Mouse (Mus musculus): ENCODE data around the gene Tcirg1. TPM values are rescaled to one million over a fixed set of nuclear protein-coding genes. Genes with fewer than 3 reads are reported as not detected.

The Tcirg1 gene
- polyA plus RNA-seq, 1 experiment from 2014 or later, result 48.7 TPM

DNA sequence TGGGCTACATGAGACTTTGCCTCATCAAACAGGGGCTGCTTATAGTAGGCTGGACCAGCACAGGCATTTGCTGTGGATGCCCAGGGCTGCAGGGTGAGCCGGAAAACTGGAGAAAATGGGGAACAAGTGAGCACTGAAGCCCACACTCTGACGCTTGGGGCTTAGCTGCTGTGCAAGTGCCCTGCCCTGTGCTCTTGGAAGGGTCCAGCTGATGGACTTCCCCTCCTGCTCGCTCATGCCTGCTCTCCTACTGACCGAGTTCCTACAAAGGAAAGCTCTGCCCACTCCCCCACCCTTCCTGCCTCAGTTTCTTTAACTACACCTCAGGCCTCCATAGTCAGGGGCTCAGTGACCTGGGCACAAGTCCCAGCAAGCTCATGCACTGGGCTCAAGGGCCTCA is 21.1 kb upstream of the Tcirg1 start:
- DNase-seq (ENCODE audit: low spot score), result no peak

DNA sequence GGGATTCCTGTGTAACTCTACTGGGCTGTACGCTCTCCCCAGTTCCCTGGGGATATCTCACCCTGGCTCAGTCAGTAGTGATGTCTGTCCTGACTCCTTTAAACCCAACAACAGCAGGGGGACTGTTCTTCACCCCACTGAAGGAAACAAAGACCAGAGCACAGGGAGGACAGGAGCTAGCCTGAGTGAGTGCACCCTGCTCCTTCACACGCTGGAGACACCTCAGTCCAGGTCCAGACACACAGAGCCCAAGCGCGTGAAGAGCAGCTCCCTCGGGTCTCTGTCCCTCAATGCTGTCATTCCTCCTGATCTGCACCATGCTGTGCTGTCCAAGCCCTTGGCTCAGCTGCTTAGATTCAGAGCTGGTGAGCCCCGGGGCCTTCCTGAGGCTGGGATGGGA is 19.8 kb upstream of the Tcirg1 start:
- no peak for DNase-seq (ENCODE audit: low spot score)

DNA sequence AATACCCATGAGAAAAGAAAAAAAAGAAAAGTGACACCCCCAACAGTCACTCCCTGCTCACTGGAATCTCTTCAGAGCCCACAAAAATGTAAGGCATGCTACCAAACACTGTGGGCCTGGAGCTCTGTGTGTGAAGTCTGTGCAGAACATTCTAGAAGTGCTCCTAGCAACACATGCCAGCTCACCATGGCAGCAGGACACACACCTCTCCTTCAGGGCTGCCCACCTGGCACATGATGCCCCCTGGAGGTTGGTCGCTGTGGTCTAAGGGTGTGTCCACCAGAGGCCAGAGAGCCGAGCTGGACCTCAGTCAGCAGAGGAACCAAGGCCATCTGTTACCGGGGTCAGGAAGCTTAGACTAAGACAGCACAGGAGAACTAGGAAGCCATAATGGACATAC is 19.3 kb upstream of the Tcirg1 start:
- no peak for DNase-seq (ENCODE audit: low spot score)

DNA sequence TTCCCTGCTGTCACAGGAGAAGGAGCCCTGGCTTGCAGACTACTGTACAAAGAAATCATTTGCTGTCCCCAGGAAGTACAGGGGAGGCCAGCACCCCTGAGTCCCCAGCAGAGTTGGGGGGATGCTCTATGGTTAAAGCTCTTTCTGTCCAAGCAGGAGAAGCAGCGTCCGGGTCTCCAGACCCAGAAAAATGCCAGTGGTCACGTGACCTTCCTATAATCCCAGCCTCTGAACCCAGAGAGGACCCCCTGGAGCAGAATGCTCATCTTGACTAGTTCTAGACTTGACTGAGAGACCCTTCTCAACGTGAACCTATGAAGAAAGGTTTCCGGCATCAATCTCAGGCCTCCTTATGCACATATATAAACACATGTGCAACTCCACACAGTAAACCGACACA is 18.9 kb upstream of the Tcirg1 start:
- DNase-seq (ENCODE audit: low spot score), result no peak

DNA sequence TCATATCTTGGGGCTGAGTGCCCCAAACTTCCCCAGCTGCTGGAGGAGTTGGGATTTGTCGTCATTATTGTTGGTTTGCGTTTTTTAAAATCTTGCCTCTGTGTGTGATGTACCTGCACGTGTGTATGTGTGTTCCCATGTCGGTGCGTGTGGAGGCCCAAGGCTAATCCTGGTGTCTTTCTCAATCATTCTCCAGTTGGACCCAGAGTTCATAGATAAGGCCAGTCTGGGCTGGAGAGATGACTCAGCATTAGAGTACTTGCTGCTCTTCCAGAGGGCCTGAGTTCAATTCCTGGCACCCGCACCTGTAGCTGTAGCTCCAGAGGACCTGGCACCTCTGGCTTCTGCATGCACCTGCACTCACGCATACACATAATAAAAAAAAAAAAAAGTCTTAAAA is 17.9 kb upstream of the Tcirg1 start:
- DNase-seq (ENCODE audit: low spot score), result no peak

DNA sequence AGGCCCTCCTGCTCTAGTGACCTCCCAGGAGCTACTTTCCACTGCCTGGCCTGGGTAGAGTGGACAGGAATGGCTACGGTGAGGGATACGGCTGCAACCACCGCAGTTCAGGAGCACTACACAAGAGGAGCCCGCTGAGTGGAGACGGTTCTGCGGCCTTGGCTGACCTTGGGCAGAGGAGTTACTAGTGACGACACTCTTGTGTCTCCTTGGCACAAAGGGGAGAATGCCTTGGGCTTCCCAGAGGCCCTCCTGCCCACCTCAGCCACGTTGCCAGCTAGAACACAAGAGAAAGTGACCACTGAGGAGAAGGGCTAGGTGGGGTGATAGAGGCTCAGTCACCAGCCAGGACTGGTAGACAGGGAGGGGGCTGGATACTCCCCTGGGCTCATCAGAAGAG is 17.3 kb upstream of the Tcirg1 start:
- no peak for DNase-seq (ENCODE audit: low spot score)

DNA sequence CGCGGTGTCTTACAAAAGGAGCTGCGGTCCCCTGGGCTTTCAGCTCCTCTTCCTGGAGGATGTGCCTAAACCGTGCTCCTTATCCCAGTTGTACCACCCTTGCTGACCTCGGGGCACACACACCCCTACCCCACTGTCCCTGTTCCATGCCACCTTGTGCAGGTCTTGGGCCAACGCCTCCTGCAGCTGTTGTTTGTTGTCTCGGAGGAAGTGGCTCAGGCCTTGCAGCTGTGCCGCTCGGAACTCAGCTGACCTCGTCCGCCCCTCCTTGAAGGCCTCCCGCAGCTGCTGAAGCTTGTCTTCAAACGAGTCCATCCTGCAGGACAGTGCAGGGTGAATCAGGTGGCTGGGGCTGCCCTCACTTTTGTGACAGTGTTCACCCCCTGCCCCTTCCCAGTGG is 16.7 kb upstream of the Tcirg1 start:
- peak; percentile 48 for DNase-seq (ENCODE audit: low spot score)

DNA sequence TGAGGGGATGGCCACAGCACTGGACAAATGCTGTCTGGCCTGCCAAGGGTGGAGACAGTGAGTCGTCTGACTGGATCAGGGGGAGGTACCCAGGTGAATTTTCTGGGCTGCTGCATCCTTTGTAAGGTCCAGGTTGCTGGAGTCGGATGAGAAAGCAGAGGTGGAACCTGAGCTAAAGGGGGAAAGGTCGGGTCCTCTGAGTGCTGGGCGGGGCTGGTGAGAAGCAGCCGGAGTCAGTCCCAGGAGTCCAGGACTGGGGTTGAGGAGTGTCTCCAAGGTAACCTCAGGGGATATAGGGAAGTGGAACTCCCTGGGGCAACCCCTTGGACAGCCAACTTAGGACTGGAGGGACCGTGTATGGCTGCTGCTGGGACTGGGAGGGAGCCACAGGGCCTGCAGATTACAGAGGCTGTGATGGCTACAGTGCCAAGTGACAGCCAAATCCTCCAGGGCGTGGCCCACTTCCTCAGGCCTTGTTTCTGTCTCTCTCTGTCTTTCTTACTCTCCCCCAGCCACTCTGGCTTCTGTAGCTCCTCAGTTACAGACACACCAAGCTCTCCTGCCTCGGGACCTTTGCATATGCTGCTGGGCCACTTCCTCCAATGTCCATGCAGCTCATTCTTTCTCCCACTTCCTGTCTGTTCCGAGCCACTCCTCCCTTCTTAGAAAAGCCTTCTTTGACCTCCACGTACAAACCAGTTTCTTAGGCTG is 15.9 kb upstream of the Tcirg1 start:
- no peak for DNase-seq (ENCODE audit: low spot score)

DNA sequence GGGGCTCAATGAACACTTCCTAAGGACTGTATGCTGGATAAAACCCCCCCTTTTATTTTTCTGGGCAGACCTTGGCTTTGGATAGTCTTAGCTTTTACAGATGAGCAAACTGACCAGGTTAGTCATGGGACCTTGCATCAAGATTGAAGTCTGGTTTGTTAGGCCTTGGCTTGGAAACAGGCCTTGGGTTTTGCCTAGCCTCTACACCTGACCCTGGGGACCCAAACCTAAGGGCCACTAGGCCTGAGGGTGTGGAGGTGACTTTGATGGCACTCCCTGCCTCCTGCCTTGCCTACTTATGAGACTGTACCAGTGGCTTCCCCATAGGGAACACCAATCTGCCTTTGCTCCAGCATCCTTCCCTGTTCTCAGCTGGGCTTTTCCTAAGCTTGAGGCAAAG is 13.0 kb upstream of the Tcirg1 start:
- no peak for DNase-seq (ENCODE audit: low spot score)

DNA sequence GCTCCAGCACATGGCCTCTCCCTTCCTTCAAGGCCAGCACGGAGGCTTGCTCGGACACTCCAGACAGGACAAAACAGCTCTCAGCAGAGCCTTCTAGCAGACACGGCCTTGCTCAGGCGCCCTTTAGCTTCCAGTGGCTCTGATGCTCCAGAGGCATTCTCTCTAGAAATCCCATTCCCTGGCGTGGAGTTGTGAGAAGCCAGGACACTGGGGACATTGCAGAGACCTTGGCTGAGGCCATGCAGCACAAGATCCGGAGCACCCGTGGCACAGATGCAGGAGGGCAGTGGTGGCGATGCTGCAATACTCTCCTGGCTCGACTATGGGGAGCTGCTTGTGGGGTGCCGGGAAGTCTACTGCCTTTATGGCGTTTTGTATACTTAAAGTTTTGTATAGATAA is 9.8 kb upstream of the Tcirg1 start:
- DNase-seq (ENCODE audit: low spot score), result no peak

DNA sequence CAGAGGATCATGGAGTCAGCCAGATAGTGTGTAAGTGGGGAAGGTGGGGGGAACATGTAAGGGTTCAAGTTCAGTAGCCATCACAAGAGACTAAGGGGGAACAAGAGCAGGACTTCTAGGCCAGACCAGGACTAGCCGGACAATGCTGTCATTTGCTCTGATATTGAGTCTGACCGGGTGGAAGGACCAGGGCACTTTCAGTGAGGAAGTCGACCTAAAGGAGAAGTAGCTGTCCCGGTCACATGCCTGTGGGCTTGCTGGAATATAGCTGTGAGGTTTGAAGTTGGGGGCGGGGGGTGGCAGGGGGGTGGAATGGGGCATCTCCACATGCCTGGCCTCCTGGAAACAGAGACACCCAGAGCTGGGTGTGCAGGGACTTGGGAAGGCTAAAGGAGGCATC is 7.6 kb upstream of the Tcirg1 start:
- no peak for DNase-seq (ENCODE audit: low spot score)

DNA sequence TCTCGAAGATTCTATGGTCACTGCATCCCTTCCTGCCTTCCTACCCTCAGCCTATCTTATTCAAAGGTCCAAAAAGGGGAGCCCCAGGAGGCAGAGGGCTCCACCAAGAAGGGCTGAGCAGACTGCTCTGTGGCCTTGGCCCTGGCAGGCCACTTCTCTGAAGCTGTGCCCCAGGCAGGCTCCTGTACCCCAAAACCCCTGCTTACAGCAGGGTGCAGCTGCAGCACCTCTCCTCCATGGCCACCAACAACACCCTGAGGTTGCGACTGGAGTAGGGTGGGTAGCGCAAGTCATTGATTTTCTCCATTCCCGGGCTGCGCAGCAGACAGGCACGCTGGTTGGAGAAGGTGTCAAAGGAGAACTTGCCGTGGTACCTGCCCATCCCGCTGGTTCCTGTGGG is 6.8 kb upstream of the Tcirg1 start:
- no peak for DNase-seq (ENCODE audit: low spot score)

DNA sequence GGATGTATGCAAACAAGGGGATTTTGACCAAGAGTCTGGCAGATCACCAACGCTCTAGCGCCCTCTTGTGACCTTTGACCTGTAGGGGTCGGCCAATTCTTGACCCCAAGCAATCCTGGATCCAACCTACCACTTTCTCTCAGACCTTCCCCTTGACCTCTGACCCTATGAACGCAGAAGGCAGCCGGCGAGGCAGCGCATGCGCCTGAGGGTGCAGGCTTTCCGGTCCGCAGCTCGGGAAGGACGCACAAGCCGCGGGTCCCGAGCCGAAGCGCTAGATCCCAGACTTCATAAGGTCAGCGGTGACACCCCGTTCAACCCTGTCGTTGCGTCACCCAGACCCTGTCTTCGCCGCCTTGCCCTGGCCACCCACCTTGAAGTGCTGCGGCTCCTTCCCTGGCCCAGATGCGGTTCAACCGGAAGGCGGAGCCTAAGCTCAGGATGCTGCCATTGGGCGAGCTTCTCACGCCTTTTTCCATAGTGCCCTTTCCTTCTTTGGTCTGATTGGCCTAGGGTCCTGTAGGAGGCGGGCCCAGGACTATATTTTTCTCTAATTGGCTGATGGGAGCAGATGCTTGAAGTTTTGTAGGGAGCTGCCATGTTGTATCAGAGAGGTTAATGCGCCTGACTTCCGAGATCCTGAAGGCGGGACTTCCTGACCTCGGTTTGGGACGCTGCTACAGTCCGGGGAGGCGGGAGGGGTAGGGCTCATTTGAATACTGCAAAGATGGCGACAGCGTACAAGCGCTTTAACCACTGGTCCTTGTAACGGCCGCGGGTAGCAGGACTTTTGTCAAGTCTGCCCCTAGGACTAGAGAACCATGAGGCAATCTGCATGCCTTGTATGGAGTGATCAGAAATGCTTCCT is 5.6 kb upstream of the Tcirg1 start, which contains the start of gene Ndufs8:
TSS of gene Ndufs8 (minus strand) at position 438 of the 868 bp plus-strand sequence.
- DNase-seq (ENCODE audit: low spot score), result peak; percentile 98

DNA sequence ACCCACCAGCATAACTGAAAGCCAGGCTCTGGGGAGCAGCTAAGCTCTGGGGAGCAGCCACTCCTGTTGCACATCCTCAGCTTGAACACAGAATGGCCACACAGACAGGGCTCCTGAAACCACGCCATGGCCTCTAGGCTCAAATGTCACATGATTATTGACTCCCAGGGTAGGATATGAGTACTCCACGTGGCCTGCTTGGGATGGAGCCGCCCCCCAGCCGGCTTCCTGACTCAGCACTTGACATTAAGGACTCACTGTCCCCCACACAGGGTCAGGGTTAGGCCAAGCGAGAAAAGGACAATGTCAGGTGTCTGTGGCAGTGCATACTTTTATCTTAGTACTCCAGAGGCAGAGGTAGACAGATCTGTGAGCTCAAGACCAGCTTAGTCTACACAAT is 3.3 kb upstream of the Tcirg1 start:
- no peak for DNase-seq (ENCODE audit: low spot score)

DNA sequence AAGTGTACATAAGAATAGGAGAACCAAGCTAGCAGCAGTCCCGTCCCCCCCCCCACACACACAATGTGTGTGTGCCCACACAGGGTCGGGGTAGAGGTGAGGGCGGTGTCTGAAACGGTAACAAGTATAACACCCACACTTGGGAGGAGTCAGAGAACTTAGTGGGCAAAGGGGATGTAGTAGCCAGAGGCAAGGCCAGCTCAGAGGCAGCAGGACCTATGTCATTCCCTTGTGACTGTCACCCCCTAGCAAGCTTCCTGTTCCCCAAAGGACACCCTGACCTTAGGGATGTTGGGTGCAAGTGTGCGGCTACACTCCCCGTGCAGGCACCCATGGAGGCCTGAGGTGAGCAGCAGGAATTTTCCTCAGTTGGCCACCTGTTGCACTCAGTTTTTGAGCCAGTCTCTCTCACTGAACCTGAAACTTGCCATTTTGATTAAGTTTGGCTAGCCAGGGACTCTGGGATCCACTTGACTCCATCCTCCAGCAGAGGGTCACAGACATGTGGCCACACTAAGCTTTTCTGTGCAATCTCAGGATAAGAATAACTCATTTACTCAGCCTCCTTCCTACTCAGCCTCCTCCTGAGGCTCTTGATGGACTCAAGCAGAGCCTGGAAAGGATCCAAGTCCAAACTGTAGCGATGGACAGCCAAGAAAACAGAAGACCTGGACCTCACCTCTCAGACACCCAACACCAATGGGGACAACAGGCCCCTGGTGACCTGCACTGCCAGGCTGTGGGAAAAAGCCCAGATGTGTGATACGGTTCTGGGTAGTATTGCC is 1.1 kb upstream of the Tcirg1 start:
- DNase-seq (ENCODE audit: low spot score), result no peak

DNA sequence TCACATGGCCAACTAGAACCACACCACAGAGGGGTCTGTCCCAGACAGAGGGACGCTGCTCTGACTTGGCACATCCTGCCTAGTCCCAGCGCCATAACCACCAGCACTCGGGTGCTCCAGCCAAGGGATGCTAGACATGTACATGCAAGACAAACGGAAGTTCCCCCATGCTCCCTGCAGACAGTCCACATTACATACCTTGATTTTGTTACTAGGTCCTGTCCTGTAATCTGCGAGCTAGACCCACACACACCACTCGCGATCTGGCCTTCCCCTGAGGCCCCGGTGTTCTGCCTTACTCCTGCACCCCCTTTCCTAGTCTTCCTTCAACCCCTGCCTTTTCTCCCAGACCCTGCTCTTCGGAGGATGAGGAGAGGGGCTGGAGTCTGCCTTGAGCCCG is 607 bp downstream of the Tcirg1 start:
- peak; percentile 37 for DNase-seq (ENCODE audit: low spot score)

DNA sequence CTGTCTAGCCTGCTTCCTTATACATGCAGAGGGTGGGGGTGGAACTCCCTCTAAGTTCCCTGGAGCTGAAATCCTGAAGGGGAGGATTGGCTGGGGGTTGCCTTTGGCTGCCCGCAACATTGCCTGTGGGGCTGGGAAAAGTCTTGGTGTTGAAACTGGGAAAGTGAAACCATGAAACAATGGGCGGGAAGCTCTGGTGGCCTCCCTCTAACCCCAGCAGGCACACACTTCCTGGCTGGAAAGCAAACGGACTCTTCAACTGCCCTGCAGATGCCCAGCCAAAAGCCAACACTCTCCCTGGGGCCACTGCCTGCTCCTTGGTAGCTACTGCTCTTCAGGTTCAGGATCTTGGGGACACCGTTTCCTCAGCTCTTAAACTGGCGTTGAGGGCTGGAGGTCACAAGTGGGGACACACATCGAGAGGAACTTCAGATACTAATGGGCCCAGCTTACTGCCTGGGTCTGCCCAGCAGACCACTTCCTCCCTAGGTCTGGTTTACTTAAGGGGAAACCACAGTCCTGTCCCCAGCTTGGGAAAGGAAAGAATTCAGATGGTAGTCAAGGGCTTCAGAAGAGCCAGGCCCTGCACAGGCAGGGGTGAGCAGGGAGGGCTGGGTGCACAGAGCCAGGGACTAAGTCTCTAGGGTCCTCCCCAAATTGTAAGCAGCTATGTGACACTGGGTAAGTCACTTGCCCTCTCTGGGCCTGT is 1.5 kb downstream of the Tcirg1 start:
- peak; percentile 9 for DNase-seq (ENCODE audit: low spot score)

DNA sequence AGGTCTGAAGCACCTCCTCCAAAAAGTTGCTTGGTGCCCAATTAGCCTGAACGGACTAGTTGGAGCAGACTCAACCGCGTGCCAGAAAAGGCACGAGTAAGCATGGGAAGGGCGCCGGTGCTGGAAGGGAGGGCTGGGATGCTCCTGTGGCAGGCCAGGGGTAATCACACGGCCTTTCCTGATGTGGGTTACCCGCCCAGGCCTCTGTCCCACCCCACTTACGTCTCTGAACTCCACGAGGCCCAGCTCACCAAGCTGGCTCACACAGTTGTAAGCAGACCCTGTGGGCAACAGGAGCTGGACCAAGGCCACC is 2.6 kb downstream of the Tcirg1 start:
- no peak for DNase-seq (ENCODE audit: low spot score)

DNA sequence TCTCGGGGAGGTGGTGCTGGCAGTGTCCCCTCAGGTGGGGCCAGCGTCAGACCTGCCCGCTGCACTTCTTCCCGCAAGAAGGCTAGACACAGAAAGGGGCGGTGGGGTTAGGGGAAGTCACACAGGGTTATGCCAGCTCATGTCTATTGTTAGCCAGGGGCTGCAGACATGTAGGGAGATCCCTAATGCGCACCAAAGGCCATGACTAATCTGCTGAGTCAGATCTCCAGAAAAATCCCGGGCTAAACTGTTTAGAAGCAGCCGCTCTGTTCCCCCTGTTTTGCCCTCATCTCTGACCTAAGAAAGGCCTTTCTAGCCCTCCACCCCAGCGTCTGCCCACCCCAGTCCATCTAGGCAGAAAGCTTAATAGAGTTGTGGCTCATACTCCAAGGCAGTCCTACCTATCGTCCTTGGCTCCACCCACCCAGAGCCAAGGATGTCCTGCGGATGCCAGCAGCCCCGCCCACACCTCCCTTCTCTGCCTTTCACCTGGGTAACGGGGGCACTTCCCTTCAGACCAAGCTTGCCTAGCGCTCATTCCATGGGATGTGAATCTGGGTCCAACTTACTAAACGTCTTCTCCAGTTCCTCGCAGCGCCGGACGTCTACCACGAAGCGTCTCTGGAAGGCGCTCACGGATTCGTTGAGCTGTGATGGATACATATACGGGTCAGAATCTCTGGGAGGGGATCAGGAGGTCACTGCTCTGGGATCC is 3.1 kb downstream of the Tcirg1 start:
- DNase-seq (ENCODE audit: low spot score), result no peak

DNA sequence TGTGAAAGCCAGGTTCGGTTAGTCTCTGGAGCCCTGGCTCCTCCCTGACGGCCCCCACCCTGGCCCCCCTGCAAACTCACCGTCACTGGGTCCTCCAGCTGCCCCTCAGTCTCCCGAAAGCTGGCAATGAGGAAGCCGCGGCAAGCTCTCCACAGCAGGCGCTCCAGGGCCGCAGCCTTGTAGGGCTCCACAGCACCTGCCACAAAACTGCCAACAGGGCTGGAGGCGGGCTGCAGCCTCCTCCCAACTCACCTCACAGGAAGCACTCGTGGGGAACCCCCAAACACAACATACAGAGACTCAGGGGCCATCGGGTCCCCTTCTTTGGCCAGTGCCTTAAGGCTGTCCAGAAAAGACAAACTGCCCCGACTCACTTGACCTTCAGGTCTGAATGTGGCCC is 4.0 kb downstream of the Tcirg1 start:
- peak; percentile 53 for DNase-seq (ENCODE audit: low spot score)

DNA sequence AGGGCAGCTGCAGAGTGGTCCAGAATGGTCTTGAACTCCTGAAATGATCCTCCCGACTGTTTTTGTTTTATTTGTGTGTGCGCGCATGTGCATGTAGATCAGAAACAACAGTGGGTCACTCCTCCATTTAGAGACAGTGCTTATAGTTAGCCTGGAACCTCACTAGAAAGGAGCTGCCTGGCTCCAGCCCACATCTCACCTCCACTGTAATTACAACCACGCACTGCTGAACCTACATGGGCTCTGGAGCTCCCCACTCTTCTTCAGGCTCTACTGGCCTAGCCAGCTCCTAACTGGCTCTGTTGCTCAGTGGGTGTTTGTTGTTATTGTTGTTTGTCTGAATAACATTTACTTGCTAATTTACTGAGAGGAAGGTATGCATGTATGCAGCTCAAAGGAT is 7.3 kb downstream of the Tcirg1 start:
- DNase-seq (ENCODE audit: low spot score), result no peak
